Mouse (Mus musculus): ENCODE measurements around the gene Rasal2. TPM values are rescaled to one million over a fixed set of nuclear protein-coding genes. Genes with fewer than 3 reads are reported as not detected.

Rasal2 gene
- total RNA-seq, 1 experiment, result 8.1 TPM

DNA sequence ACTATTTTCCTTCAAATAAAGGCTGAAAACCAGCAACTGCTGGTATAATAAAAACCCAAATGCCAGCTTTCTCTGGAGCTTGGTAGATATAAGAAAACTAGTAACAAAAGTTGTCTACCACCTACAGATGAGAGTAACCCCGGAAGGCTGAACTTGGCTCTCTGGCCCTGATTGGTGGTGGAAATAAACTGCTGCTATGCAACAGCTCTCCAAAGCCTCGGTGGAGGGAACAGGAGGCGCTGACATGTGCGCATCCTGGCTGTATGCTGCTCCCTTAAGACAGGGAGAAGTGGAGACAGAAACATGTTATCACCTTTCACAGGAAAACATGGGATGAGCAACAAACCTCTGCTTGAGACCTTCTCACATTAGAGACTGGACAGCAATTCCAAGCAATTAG, 206.7 kb downstream of the Rasal2 start:
- no peak for TF ChIP-seq HCFC1 (IDR thresholded peaks at IDR 0.05; ENCODE audit: borderline replicate concordance, insufficient read depth, low read length)
- no peak for TF ChIP-seq CHD2 (IDR thresholded peaks at IDR 0.05; ENCODE audit: low read depth, low read length)
- no peak for TF ChIP-seq ZNF384 (IDR thresholded peaks at IDR 0.05; ENCODE audit: low read depth, low read length)
- TF ChIP-seq MAFK (IDR thresholded peaks at IDR 0.05; ENCODE audit: insufficient read depth, low read depth, low read length), result no peak
- TF ChIP-seq ZC3H11A (IDR thresholded peaks at IDR 0.05; ENCODE audit: borderline replicate concordance, low read depth, low read length), result no peak
- in situ Hi-C loops (cut with MboI; ENCODE audit: low sequenced_read_pairs in 2 of 2, unreplicated experiment in 2 of 2), result no loop called here
- H3K4me3 ChIP-seq (ENCODE audit: insufficient read depth in 1 of 2, low read depth in 1 of 2, low read length in 2 of 2, poor library complexity in 1 of 2, severe bottlenecking in 1 of 2), result no peak overlapping the region
- no peaks in the 10 kb centered on the region for H3K4me1 ChIP-seq (ENCODE audit: control insufficient read depth in 2 of 2, insufficient read depth in 2 of 2, low read length in 2 of 2, poor library complexity in 1 of 2)
- no peaks in the 10 kb centered on the region for H3K36me3 ChIP-seq (ENCODE audit: control insufficient read depth, insufficient read depth, low read length, poor library complexity, severe bottlenecking)
- DNase-seq (ENCODE audit: low read depth, low spot score), result no peak
- H3K27ac ChIP-seq (ENCODE audit: insufficient read depth, low read depth, low read length, poor library complexity, severe bottlenecking), result no peak overlapping the region
- no peaks in the 10 kb centered on the region for H3K9me3 ChIP-seq (ENCODE audit: control insufficient read depth, insufficient read depth, low read depth, low read length)
- H3K9ac ChIP-seq (ENCODE audit: insufficient read depth, low read depth, low read length, poor library complexity, severe bottlenecking), result no peak overlapping the region

DNA sequence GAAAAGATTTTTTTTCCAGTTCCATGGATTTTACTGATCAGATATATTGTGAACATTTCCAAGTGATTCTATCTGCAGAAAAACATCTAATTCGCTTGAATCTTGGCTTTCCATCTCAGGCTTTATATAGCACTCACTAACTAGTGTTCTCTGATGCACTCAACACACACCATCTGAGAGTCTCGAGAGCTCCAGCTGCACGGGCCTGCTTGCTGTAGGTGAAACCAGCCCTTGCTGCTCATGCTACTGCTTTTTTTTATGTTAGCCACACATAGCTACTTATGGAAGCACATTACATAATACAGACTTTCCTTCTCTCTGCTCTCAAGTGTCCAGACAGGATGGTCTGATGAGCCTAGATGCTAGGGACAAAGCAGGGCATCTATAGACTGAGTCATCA, 229.4 kb downstream of the Rasal2 start:
- Histone ChIP-seq H3K4me3 (ENCODE audit: insufficient read depth in 1 of 2, low read depth in 1 of 2, low read length in 2 of 2, poor library complexity in 1 of 2, severe bottlenecking in 1 of 2) (no peak overlapping the region), H3K27ac (ENCODE audit: insufficient read depth, low read depth, low read length, poor library complexity, severe bottlenecking) (no peak overlapping the region), H3K9me3 (ENCODE audit: control insufficient read depth, insufficient read depth, low read depth, low read length) (no peaks in the 10 kb centered on the region), H3K36me3 (ENCODE audit: control insufficient read depth, insufficient read depth, low read length, poor library complexity, severe bottlenecking) (no peaks in the 10 kb centered on the region), H3K4me1 (ENCODE audit: control insufficient read depth in 2 of 2, insufficient read depth in 2 of 2, low read length in 2 of 2, poor library complexity in 1 of 2) (no peaks in the 10 kb centered on the region), H3K9ac (ENCODE audit: insufficient read depth, low read depth, low read length, poor library complexity, severe bottlenecking) (no peak overlapping the region)
- TF ChIP-seq HCFC1 (IDR thresholded peaks at IDR 0.05; ENCODE audit: borderline replicate concordance, insufficient read depth, low read length), result no peak
- TF ChIP-seq CHD2 (IDR thresholded peaks at IDR 0.05; ENCODE audit: low read depth, low read length), result no peak
- TF ChIP-seq ZC3H11A (IDR thresholded peaks at IDR 0.05; ENCODE audit: borderline replicate concordance, low read depth, low read length), result no peak
- TF ChIP-seq MAFK (IDR thresholded peaks at IDR 0.05; ENCODE audit: insufficient read depth, low read depth, low read length), result no peak
- TF ChIP-seq ZNF384 (IDR thresholded peaks at IDR 0.05; ENCODE audit: low read depth, low read length), result no peak
- in situ Hi-C loops (cut with MboI; ENCODE audit: low sequenced_read_pairs in 2 of 2, unreplicated experiment in 2 of 2), result no loop called here
- no peak for DNase-seq (ENCODE audit: low read depth, low spot score)

- no peak overlapping the region for H3K4me3 ChIP-seq (ENCODE audit: insufficient read depth in 1 of 2, low read depth in 1 of 2, low read length in 2 of 2, poor library complexity in 1 of 2, severe bottlenecking in 1 of 2)
- in situ Hi-C loops (cut with MboI; ENCODE audit: low sequenced_read_pairs in 2 of 2, unreplicated experiment in 2 of 2), result no loop called here
- DNase-seq (ENCODE audit: low read depth, low spot score), result no peak
- no peak overlapping the region for H3K27ac ChIP-seq (ENCODE audit: insufficient read depth, low read depth, low read length, poor library complexity, severe bottlenecking)
- TF ChIP-seq ZC3H11A (IDR thresholded peaks at IDR 0.05; ENCODE audit: borderline replicate concordance, low read depth, low read length) (no peak), HCFC1 (IDR thresholded peaks at IDR 0.05; ENCODE audit: borderline replicate concordance, insufficient read depth, low read length) (no peak), MAFK (IDR thresholded peaks at IDR 0.05; ENCODE audit: insufficient read depth, low read depth, low read length) (no peak), CHD2 (IDR thresholded peaks at IDR 0.05; ENCODE audit: low read depth, low read length) (no peak), ZNF384 (IDR thresholded peaks at IDR 0.05; ENCODE audit: low read depth, low read length) (no peak)
- H3K9me3 ChIP-seq (ENCODE audit: control insufficient read depth, insufficient read depth, low read depth, low read length), result no peaks in the 10 kb centered on the region
- no peaks in the 10 kb centered on the region for H3K4me1 ChIP-seq (ENCODE audit: control insufficient read depth in 2 of 2, insufficient read depth in 2 of 2, low read length in 2 of 2, poor library complexity in 1 of 2)
- no peaks in the 10 kb centered on the region for H3K36me3 ChIP-seq (ENCODE audit: control insufficient read depth, insufficient read depth, low read length, poor library complexity, severe bottlenecking)
- H3K9ac ChIP-seq (ENCODE audit: insufficient read depth, low read depth, low read length, poor library complexity, severe bottlenecking), result no peak overlapping the region
These were observed 230.0 kb downstream of the Rasal2 start for GRCm38 (mm10) chr1:157182431-157182830.

DNA sequence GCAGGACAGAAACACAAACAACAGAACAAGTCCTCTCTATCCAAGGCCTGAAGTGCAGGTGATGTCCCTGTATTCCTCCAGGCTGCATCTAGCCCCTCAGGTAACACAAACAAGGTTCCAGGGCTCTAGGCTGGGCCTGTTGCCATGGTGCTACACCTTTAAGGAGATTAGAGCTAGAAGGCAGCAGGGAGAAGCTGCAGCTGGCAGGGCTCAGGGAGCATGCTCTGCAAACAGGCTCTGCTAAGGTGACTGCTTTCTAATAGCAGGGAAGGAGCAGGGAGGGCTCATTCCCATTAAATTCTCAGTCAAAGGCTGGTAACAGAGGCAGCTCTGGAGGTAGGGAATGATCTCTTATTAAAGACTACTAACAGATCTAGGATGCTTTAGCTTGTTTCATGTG, 231.3 kb downstream of the Rasal2 start:
- no peak for TF ChIP-seq HCFC1 (IDR thresholded peaks at IDR 0.05; ENCODE audit: borderline replicate concordance, insufficient read depth, low read length)
- no peak for TF ChIP-seq ZNF384 (IDR thresholded peaks at IDR 0.05; ENCODE audit: low read depth, low read length)
- TF ChIP-seq CHD2 (IDR thresholded peaks at IDR 0.05; ENCODE audit: low read depth, low read length), result no peak
- no peak for TF ChIP-seq ZC3H11A (IDR thresholded peaks at IDR 0.05; ENCODE audit: borderline replicate concordance, low read depth, low read length)
- TF ChIP-seq MAFK (IDR thresholded peaks at IDR 0.05; ENCODE audit: insufficient read depth, low read depth, low read length), result no peak
- in situ Hi-C loops (cut with MboI; ENCODE audit: low sequenced_read_pairs in 2 of 2, unreplicated experiment in 2 of 2), result no loop called here
- Histone ChIP-seq H3K9me3 (ENCODE audit: control insufficient read depth, insufficient read depth, low read depth, low read length) (no peaks in the 10 kb centered on the region), H3K4me3 (ENCODE audit: insufficient read depth in 1 of 2, low read depth in 1 of 2, low read length in 2 of 2, poor library complexity in 1 of 2, severe bottlenecking in 1 of 2) (no peak overlapping the region), H3K27ac (ENCODE audit: insufficient read depth, low read depth, low read length, poor library complexity, severe bottlenecking) (no peak overlapping the region), H3K36me3 (ENCODE audit: control insufficient read depth, insufficient read depth, low read length, poor library complexity, severe bottlenecking) (no peaks in the 10 kb centered on the region), H3K4me1 (ENCODE audit: control insufficient read depth in 2 of 2, insufficient read depth in 2 of 2, low read length in 2 of 2, poor library complexity in 1 of 2) (no peaks in the 10 kb centered on the region), H3K9ac (ENCODE audit: insufficient read depth, low read depth, low read length, poor library complexity, severe bottlenecking) (no peak overlapping the region)
- no peak for DNase-seq (ENCODE audit: low read depth, low spot score)
